Mouse (Mus musculus) spleen, adult 2 months (tissue): Measurements from ENCODE around the gene Bcl2.

Experiments
- CTCF ChIP-seq: fragments of 200-500 bp; IDR thresholded peaks from 2 replicates; pipeline ENCODE4 v1.5.1; 2011; ENCODE audit warnings: mild to moderate bottlenecking, inconsistent platforms; ENCODE audit not compliant: insufficient read depth, insufficient read length, insufficient replicate concordance; ENCODE audit errors: extremely low read depth
- POLR2A ChIP-seq: fragments of 200-500 bp; IDR thresholded peaks from 2 replicates; pipeline ENCODE4 v1.6.1; 2011; ENCODE audit warnings: low read depth, low read length, inconsistent platforms

- no peak for TF ChIP-seq CTCF
- TF ChIP-seq POLR2A = no peak
These were observed 159.9 kb downstream of the Bcl2 start for GRCm38 (mm10) chr1:106553846-106554802.
